Mouse (Mus musculus): ENCODE results near the gene Arhgef2. TPM values are rescaled to one million over a fixed set of nuclear protein-coding genes. Genes with fewer than 3 reads are reported as not detected.

The Arhgef2 gene
- polyA plus RNA-seq (2017; shearing (Covaris generic)), result 126 TPM

GRCm38 (mm10) chr3:88605666-88606065, at the start of gene Arhgef2:
TSS of gene Arhgef2 (plus strand) at chr3:88605966.

DNA sequence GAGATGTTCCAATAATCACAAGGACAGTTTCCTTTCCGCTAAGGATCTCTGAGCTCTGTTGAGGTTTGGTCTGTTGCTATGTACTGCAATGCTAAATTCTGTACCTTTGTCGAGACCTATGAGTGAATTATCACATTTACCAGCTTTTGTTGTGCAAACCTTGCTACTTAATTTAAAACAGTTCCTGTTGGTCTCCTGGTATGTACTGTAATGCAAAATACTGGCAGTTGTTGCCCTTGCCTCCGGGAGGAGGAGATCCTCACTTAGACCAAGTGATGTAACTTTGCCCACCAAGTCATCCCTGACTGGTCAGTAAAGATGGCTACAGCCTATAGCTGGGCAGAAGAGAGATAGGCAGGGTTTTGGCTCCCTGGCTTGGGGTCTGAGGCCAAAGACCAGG, 30.2 kb upstream of the Arhgef2 start, which contains the start of gene Ssr2:
TSS of gene Ssr2 (plus strand) at position 337 of the 400 bp plus-strand sequence.

DNA sequence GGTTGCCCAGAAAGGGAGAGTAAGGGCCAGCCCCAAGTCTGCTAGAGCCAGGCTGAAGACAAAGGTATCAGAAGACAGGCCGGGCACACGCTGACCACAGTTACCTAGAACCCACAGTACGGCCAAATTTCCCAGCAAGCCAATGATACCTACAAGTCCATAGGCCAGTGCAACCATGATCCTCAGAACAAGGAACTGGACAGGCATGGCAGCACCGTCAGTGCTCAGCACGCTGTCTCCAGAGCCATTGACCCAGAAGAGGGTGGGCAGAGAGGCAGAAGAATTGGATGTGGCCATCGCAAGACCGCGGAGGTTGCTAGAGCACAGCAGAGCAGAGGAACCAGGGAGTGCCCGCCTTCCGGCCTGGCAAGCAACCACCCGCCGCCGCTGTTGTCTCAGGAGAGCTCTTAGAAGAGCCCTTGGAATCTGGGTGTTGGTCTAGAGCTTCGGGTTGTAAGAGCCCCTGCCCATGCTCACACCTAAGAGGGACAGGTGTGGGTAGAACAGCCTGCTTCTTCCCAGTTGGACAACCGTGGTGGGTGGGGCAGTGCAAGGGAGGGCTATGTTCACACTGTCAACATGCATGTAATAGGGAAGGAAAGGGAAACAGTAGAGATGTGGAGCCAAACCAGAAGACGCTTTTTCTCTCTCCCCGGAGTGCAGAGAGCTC, 47.2 kb downstream of the Arhgef2 start, which contains the start of gene Rxfp4:
TSS of gene Rxfp4 (minus strand) at position 297 of the 670 bp plus-strand sequence.

DNA sequence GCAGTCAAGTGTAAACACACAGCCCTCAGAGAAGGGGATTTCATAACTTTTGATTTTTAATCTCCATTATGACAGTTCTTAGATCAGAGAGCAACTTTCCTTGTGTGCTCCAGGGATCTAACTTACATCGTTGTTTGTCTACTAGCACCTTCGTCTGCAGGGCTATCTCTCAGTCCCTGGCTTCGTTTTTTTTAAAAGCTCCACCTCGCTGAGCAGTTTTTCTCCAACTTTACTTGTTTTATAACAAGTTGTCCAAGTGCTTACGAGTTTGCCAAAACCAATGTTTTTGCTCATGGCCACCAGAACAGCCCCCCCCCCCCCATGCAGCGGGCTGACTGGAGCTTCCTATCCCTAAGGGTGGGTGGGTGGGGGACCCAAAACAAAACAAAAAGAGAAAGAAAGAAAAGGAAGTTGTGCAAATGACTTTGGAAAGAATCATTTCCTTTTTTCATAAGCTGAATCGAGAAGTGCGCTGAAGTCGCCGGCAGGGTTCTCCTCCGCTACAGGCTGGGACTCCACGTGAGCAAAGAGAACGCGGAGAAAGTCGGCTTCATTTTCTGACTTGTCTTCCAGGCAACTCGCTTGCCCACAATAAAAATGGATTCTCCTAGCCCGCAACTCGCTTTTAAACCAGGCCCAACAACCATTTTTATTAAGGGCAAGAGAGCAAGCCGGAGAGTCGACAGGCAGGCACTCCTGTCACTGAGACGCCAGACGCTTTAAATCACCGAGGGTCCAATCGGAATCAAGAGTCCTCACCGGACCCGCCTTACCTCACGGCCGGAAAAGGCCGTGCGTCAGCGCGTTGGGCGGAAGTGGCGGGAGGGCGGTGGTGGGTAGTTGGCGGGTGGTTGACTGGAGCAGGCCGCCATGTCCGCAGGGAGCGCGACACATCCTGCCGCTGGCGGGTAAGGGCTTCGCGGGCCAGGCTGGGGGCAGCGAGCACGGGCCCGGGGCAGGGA, 79.5 kb downstream of the Arhgef2 start, which contains the start of gene Khdc4:
TSS of gene Khdc4 (plus strand) at position 824 of the 962 bp plus-strand sequence.

Other genes starting within 250 kb of the Arhgef2 start
- gene Paqr6, start 241.4 kb upstream of the Arhgef2 start, polyA plus RNA-seq (2017; shearing (Covaris generic)), result not detected
- 0.25 TPM for gene Bglap3, start 233.2 kb upstream of the Arhgef2 start, polyA plus RNA-seq (2017; shearing (Covaris generic))
- not detected for gene Bglap2, start 227.3 kb upstream of the Arhgef2 start, polyA plus RNA-seq (2017; shearing (Covaris generic))
- gene Bglap, start 221.5 kb upstream of the Arhgef2 start, polyA plus RNA-seq (2017; shearing (Covaris generic)), result not detected
- gene Pmf1, start 195.6 kb upstream of the Arhgef2 start, polyA plus RNA-seq (2017; shearing (Covaris generic)), result 35.4 TPM
- gene Slc25a44, start 180.8 kb upstream of the Arhgef2 start, polyA plus RNA-seq (2017; shearing (Covaris generic)), result 16.6 TPM
- gene Sema4a, start 144.8 kb upstream of the Arhgef2 start, polyA plus RNA-seq (2017; shearing (Covaris generic)), result 67.7 TPM
- gene Lmna, start 96.0 kb upstream of the Arhgef2 start, polyA plus RNA-seq (2017; shearing (Covaris generic)), result 9.6 TPM
- gene Mex3a, start 73.6 kb upstream of the Arhgef2 start, polyA plus RNA-seq (2017; shearing (Covaris generic)), result 0.38 TPM
- gene Rab25, start 57.7 kb upstream of the Arhgef2 start, polyA plus RNA-seq (2017; shearing (Covaris generic)), result not detected
- 183 TPM for gene Lamtor2, start 52.9 kb upstream of the Arhgef2 start, polyA plus RNA-seq (2017; shearing (Covaris generic))
- gene Ubqln4, start 52.2 kb upstream of the Arhgef2 start, polyA plus RNA-seq (2017; shearing (Covaris generic)), result 66.9 TPM
- 126 TPM for gene Ssr2, start 30.1 kb upstream of the Arhgef2 start, polyA plus RNA-seq (2017; shearing (Covaris generic))
- gene Rxfp4, start 47.2 kb downstream of the Arhgef2 start, polyA plus RNA-seq (2017; shearing (Covaris generic)), result not detected
- gene Khdc4, start 79.8 kb downstream of the Arhgef2 start, polyA plus RNA-seq (2017; shearing (Covaris generic)), result 119 TPM
- 49.3 TPM for gene Rit1, start 110.9 kb downstream of the Arhgef2 start, polyA plus RNA-seq (2017; shearing (Covaris generic))
- gene Syt11, start 169.2 kb downstream of the Arhgef2 start, polyA plus RNA-seq (2017; shearing (Covaris generic)), result 53.3 TPM
- 30.4 TPM for gene Gon4l, start 229.3 kb downstream of the Arhgef2 start, polyA plus RNA-seq (2017; shearing (Covaris generic))

Measured in CD4-positive, CD25-positive, alpha-beta regulatory T cell (primary cell).